Mouse (Mus musculus): ENCODE results near the gene Cpeb3. TPM values are rescaled to one million over a fixed set of nuclear protein-coding genes. Genes with fewer than 3 reads are reported as not detected.
"Not testable (repeated sequence)": the region's sequence is repeated elsewhere in the genome, so short reads cannot be mapped to it uniquely, and the experiment has no call there.

Gene Cpeb3
- polyA plus RNA-seq, 1 experiment from 2014 or later, result 0.79 TPM

GRCm38 (mm10) chr19:37237712-37238437, 29.5 kb upstream of the Cpeb3 start:
- H3K27ac ChIP-seq (ENCODE audit: low read length), result no peak overlapping the region
- peaks cover 8% of the 10 kb centered on the region; the same call in 1 of the 2 replicates for H3K4me1 ChIP-seq (ENCODE audit: control insufficient read depth, insufficient read depth, low read length)
- no peaks in the 10 kb centered on the region for H3K9me3 ChIP-seq (replicated peaks; ENCODE audit: control insufficient read depth, low read length)
- 10% methylated on average over 15 of the region's 15 CpGs for WGBS
- no peaks in the 10 kb centered on the region for H3K36me3 ChIP-seq (ENCODE audit: control insufficient read depth, insufficient read depth, low read length)
- H3K4me3 ChIP-seq (replicated peaks; ENCODE audit: low read length), result no peak overlapping the region
- ATAC-seq (ENCODE audit: insufficient read depth, low FRiP score), result peak; percentile 59; the same call in 1 of the 2 replicates
- no peak overlapping the region for H3K9ac ChIP-seq (ENCODE audit: low read length)
- H3K4me2 ChIP-seq (ENCODE audit: low read depth, low read length), result no peak overlapping the region
- peaks cover 21% of the 10 kb centered on the region for H3K27me3 ChIP-seq (ENCODE audit: control insufficient read depth, insufficient read depth, low read length)

- WGBS, result 49% methylated on average over 5 of the region's 5 CpGs
- no peaks in the 10 kb centered on the region for H3K36me3 ChIP-seq (ENCODE audit: control insufficient read depth, insufficient read depth, low read length)
- H3K27ac ChIP-seq (ENCODE audit: low read length), result no peak overlapping the region
- H3K9me3 ChIP-seq (replicated peaks; ENCODE audit: control insufficient read depth, low read length), result no peaks in the 10 kb centered on the region
- H3K4me1 ChIP-seq (ENCODE audit: control insufficient read depth, insufficient read depth, low read length), result peaks cover 8% of the 10 kb centered on the region; the same call in 1 of the 2 replicates
- H3K4me3 ChIP-seq (replicated peaks; ENCODE audit: low read length), result no peak overlapping the region
- no peak overlapping the region for H3K4me2 ChIP-seq (ENCODE audit: low read depth, low read length)
- no peak overlapping the region for H3K9ac ChIP-seq (ENCODE audit: low read length)
- no peak for ATAC-seq (ENCODE audit: insufficient read depth, low FRiP score)
- H3K27me3 ChIP-seq (ENCODE audit: control insufficient read depth, insufficient read depth, low read length), result peaks cover 21% of the 10 kb centered on the region
These were observed 28.9 kb upstream of the Cpeb3 start for GRCm38 (mm10) chr19:37237306-37237705.

- H3K9ac ChIP-seq (ENCODE audit: low read length), result no peak overlapping the region
- WGBS, result 53% methylated on average over 8 of the region's 8 CpGs
- H3K9me3 ChIP-seq (replicated peaks; ENCODE audit: control insufficient read depth, low read length), result no peaks in the 10 kb centered on the region
- H3K27ac ChIP-seq (ENCODE audit: low read length), result no peak overlapping the region
- H3K4me3 ChIP-seq (replicated peaks; ENCODE audit: low read length), result no peak overlapping the region
- no peak overlapping the region for H3K4me2 ChIP-seq (ENCODE audit: low read depth, low read length)
- no peak for ATAC-seq (ENCODE audit: insufficient read depth, low FRiP score)
- H3K27me3 ChIP-seq (ENCODE audit: control insufficient read depth, insufficient read depth, low read length), result peaks cover 21% of the 10 kb centered on the region
- peaks cover 8% of the 10 kb centered on the region; the same call in 1 of the 2 replicates for H3K4me1 ChIP-seq (ENCODE audit: control insufficient read depth, insufficient read depth, low read length)
- no peaks in the 10 kb centered on the region for H3K36me3 ChIP-seq (ENCODE audit: control insufficient read depth, insufficient read depth, low read length)
These were observed 27.4 kb upstream of the Cpeb3 start for GRCm38 (mm10) chr19:37235818-37236217.

GRCm38 (mm10) chr19:37233561-37234539, 25.4 kb upstream of the Cpeb3 start:
- Histone ChIP-seq H3K9ac (ENCODE audit: low read length) (peak overlapping the region; percentile 18; the same call in 1 of the 2 replicates), H3K4me3 (replicated peaks; ENCODE audit: low read length) (peak overlapping the region; percentile 40), H3K27ac (ENCODE audit: low read length) (no peak overlapping the region), H3K27me3 (ENCODE audit: control insufficient read depth, insufficient read depth, low read length) (peaks cover 21% of the 10 kb centered on the region), H3K4me1 (ENCODE audit: control insufficient read depth, insufficient read depth, low read length) (peaks cover 8% of the 10 kb centered on the region; the same call in 1 of the 2 replicates), H3K9me3 (replicated peaks; ENCODE audit: control insufficient read depth, low read length) (no peaks in the 10 kb centered on the region), H3K4me2 (ENCODE audit: low read depth, low read length) (peak overlapping the region; percentile 53), H3K36me3 (ENCODE audit: control insufficient read depth, insufficient read depth, low read length) (no peaks in the 10 kb centered on the region)
- ATAC-seq (ENCODE audit: insufficient read depth, low FRiP score), result no peak
- WGBS, result 6% methylated on average over 63 of the region's 63 CpGs

GRCm38 (mm10) chr19:37232598-37232997, 24.2 kb upstream of the Cpeb3 start:
- H3K9ac ChIP-seq (ENCODE audit: low read length); H3K9me3 ChIP-seq (replicated peaks; ENCODE audit: control insufficient read depth, low read length); ATAC-seq (ENCODE audit: insufficient read depth, low FRiP score); H3K4me2 ChIP-seq (ENCODE audit: low read depth, low read length); H3K4me1 ChIP-seq (ENCODE audit: control insufficient read depth, insufficient read depth, low read length); H3K27ac ChIP-seq (ENCODE audit: low read length); H3K36me3 ChIP-seq (ENCODE audit: control insufficient read depth, insufficient read depth, low read length); H3K4me3 ChIP-seq (replicated peaks; ENCODE audit: low read length): not testable (repeated sequence)
- H3K27me3 ChIP-seq (ENCODE audit: control insufficient read depth, insufficient read depth, low read length), result peaks cover 21% of the 10 kb centered on the region
- 63% methylated on average over 9 of the region's 9 CpGs for WGBS

GRCm38 (mm10) chr19:37225197-37225862, 16.9 kb upstream of the Cpeb3 start:
- 83% methylated on average over 6 of the region's 6 CpGs for WGBS
- Histone ChIP-seq H3K9me3 (replicated peaks; ENCODE audit: control insufficient read depth, low read length) (no peaks in the 10 kb centered on the region), H3K4me1 (ENCODE audit: control insufficient read depth, insufficient read depth, low read length) (no peaks in the 10 kb centered on the region), H3K4me3 (replicated peaks; ENCODE audit: low read length) (no peak overlapping the region), H3K27ac (ENCODE audit: low read length) (no peak overlapping the region), H3K36me3 (ENCODE audit: control insufficient read depth, insufficient read depth, low read length) (0 out of 2 replicates have a peak, but pooled peaks cover 3% of the 10 kb centered on the region), H3K27me3 (ENCODE audit: control insufficient read depth, insufficient read depth, low read length) (no peaks in the 10 kb centered on the region), H3K9ac (ENCODE audit: low read length) (no peak overlapping the region), H3K4me2 (ENCODE audit: low read depth, low read length) (no peak overlapping the region)
- ATAC-seq (ENCODE audit: insufficient read depth, low FRiP score), result no peak

- Histone ChIP-seq H3K4me1 (ENCODE audit: control insufficient read depth, insufficient read depth, low read length) (peaks cover 2% of the 10 kb centered on the region; the same call in 1 of the 2 replicates), H3K9me3 (replicated peaks; ENCODE audit: control insufficient read depth, low read length) (no peaks in the 10 kb centered on the region), H3K4me3 (replicated peaks; ENCODE audit: low read length) (no peak overlapping the region), H3K4me2 (ENCODE audit: low read depth, low read length) (no peak overlapping the region), H3K27me3 (ENCODE audit: control insufficient read depth, insufficient read depth, low read length) (no peaks in the 10 kb centered on the region), H3K9ac (ENCODE audit: low read length) (no peak overlapping the region), H3K27ac (ENCODE audit: low read length) (no peak overlapping the region), H3K36me3 (ENCODE audit: control insufficient read depth, insufficient read depth, low read length) (peaks cover 33% of the 10 kb centered on the region)
- WGBS, result 41% methylated on average over 2 of the region's 2 CpGs
- ATAC-seq (ENCODE audit: insufficient read depth, low FRiP score), result no peak
These were observed 6.3 kb upstream of the Cpeb3 start for GRCm38 (mm10) chr19:37214711-37215110.

GRCm38 (mm10) chr19:37211416-37211815, 3.0 kb upstream of the Cpeb3 start:
- H3K4me2 ChIP-seq (ENCODE audit: low read depth, low read length), result no peak overlapping the region
- H3K27me3 ChIP-seq (ENCODE audit: control insufficient read depth, insufficient read depth, low read length), result no peaks in the 10 kb centered on the region
- H3K9ac ChIP-seq (ENCODE audit: low read length), result no peak overlapping the region
- no peak overlapping the region for H3K27ac ChIP-seq (ENCODE audit: low read length)
- peaks cover 11% of the 10 kb centered on the region for H3K36me3 ChIP-seq (ENCODE audit: control insufficient read depth, insufficient read depth, low read length)
- no peak for ATAC-seq (ENCODE audit: insufficient read depth, low FRiP score)
- H3K9me3 ChIP-seq (replicated peaks; ENCODE audit: control insufficient read depth, low read length), result no peaks in the 10 kb centered on the region
- H3K4me1 ChIP-seq (ENCODE audit: control insufficient read depth, insufficient read depth, low read length), result peaks cover 9% of the 10 kb centered on the region
- WGBS, result 80% methylated on average over 3 of the region's 3 CpGs
- H3K4me3 ChIP-seq (replicated peaks; ENCODE audit: low read length), result no peak overlapping the region
